Mouse (Mus musculus) kidney, embryonic 16.5 days (tissue): ENCODE results near the gene Gm17571. TPM values are rescaled to one million over a fixed set of nuclear protein-coding genes. Genes with fewer than 3 reads are reported as not detected.
A peak's percentile ranks its signal among the peaks of the same experiment; 100 is the strongest.

Experiments
- ATAC-seq: fragments of 200-750 bp; cut with Nextera tagmentation; 2 replicates; pipeline ENCODE4 v1.8.0; 2017; ENCODE audit warnings: moderate TSS enrichment; ENCODE audit not compliant: low FRiP score, low TSS enrichment
- H3K27ac ChIP-seq: fragments of 300-500 bp; sonication (generic); 2 replicates; pipeline ENCODE4 v1.5.1; 2014; ENCODE audit warnings: low read length
- H3K27me3 ChIP-seq: fragments of 300-500 bp; sonication (generic); 2 replicates; pipeline ENCODE4 v1.6.1; 2014; ENCODE audit warnings: low read length, control low read depth, mixed read lengths; ENCODE audit not compliant: insufficient read depth
- H3K36me3 ChIP-seq: fragments of 300-500 bp; sonication (generic); 2 replicates; pipeline ENCODE4 v1.6.1; 2014; ENCODE audit warnings: low read length, control low read depth, mixed read lengths; ENCODE audit not compliant: insufficient read depth
- H3K4me1 ChIP-seq: fragments of 300-500 bp; sonication (generic); 2 replicates; pipeline ENCODE4 v1.6.1; 2014; ENCODE audit warnings: low read length, control low read depth, mixed read lengths; ENCODE audit not compliant: insufficient read depth
- H3K4me2 ChIP-seq: fragments of 300-500 bp; sonication (generic); replicated peaks from 2 replicates; pipeline ENCODE4 v1.6.1; 2014; ENCODE audit warnings: low read depth, low read length
- H3K4me3 ChIP-seq: fragments of 300-500 bp; sonication (generic); 2 replicates; pipeline ENCODE4 v1.5.1; 2014; ENCODE audit warnings: mild to moderate bottlenecking, low read length
- H3K9ac ChIP-seq: fragments of 300-500 bp; sonication (generic); replicated peaks from 2 replicates; pipeline ENCODE4 v1.6.1; 2014; ENCODE audit warnings: low read length
- H3K9me3 ChIP-seq: fragments of 300-500 bp; sonication (generic); 2 replicates; pipeline ENCODE4 v1.6.1; 2016; ENCODE audit warnings: low read length, control low read depth
- WGBS: fragments of 180-500 bp; shearing (Covaris S2); extraction: QIAGEN DNeasy Blood & Tissue Kit; methylation state at CpG from one replicate; pipeline ENCODE4 v1.1.7; 2014; 5-methylcytosine and 5-hydroxymethylcytosine counted together
- polyA plus RNA-seq: library from polyadenylated mRNA; unstranded; fragments of >200 nt; fragmentation: Nextera tagmentation; extraction: Ambion mirVana; gene quantifications from 2 replicates; pipeline ENCODE4 v1.2.1, GENCODE M21; 2015

The Gm17571 gene
- polyA plus RNA-seq, 1 experiment from 2014 or later = not detected

DNA sequence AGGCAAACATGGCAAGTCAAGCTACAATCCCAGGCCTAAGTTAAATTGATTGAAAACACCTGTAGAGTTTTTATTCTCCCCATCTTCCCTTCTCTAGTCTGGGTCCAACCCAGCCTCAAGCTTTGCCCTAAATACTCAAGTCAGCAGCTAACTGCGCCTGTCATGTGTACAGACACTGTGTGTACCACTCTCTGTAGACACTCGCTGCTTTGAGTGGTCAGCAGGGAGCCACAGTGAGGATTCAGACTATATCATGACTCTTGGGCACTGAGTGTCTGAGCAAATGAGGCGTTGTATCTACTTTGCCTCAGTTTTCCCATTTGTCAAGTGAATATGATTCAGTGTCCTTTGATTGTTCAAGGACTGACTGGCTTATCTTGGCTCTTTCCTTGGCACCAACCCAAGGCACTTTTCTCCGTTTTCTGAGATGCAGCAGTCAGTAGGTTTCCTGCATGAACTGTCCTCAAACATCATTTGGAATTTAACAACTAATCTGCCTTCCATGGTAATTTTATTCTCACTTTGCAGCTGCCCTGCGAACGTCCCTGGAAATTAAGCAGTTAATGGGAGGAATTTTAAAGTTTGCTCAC, 13.0 kb downstream of the Gm17571 start:
- WGBS = 75% methylated on average over 6 of the region's 6 CpGs
- Histone ChIP-seq H3K9me3 (peaks cover 4% of the 10 kb centered on the region), H3K4me3 (no peak overlapping the region), H3K9ac (no peak overlapping the region), H3K27me3 (no peaks in the 10 kb centered on the region), H3K4me2 (no peak overlapping the region), H3K27ac (no peak overlapping the region), H3K4me1 (0 out of 2 replicates have a peak, but pooled peaks cover 5% of the 10 kb centered on the region), H3K36me3 (peaks cover 3% of the 10 kb centered on the region; the same call in 1 of the 2 replicates)
- ATAC-seq = no peak

DNA sequence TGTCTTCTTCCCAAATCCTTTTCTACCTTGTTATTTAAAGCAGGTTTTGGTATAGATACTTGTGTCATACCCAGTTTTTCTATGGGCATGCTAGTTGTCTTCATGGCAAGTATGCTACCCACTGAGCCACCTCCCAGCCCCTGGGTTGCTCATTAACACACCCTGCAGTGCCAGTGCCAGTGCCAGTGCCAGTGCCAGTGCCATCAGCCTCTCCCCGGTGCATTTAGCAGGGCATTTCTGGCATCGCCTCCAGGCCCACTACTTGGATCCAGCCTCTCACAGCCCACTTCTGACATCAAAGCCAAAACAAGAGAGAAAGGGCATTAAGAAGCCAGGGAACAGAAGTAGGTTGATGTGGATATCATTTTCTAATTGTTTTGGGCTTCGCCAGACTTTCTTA, 14.9 kb downstream of the Gm17571 start:
- no peak for ATAC-seq
- H3K9ac ChIP-seq = no peak overlapping the region
- no peak overlapping the region for H3K4me3 ChIP-seq
- WGBS = 95% methylated on average over 3 of the region's 3 CpGs
- no peaks in the 10 kb centered on the region for H3K36me3 ChIP-seq
- H3K9me3 ChIP-seq = no peaks in the 10 kb centered on the region
- H3K4me2 ChIP-seq = no peak overlapping the region
- peaks cover 9% of the 10 kb centered on the region for H3K4me1 ChIP-seq
- no peak overlapping the region for H3K27ac ChIP-seq
- no peaks in the 10 kb centered on the region for H3K27me3 ChIP-seq

DNA sequence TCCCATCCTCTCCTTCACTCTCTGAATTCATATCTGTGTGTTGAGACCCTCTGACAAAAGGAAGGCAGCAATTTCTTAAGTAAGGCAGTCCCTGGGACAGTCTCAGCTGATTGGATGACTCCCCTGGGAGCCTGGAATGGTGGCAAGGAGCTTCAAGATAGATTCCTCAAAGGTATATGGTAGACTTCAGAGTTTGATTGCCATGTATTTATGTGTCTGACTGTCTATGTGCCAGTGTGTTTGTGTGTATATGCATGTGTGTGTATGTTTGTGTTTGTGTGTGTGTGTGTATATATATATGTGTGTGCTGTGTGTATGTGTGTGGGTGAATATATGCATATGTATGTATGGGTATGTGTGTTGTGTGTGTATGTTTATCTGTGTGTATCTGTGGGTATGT, 15.8 kb downstream of the Gm17571 start:
- no peak for ATAC-seq

DNA sequence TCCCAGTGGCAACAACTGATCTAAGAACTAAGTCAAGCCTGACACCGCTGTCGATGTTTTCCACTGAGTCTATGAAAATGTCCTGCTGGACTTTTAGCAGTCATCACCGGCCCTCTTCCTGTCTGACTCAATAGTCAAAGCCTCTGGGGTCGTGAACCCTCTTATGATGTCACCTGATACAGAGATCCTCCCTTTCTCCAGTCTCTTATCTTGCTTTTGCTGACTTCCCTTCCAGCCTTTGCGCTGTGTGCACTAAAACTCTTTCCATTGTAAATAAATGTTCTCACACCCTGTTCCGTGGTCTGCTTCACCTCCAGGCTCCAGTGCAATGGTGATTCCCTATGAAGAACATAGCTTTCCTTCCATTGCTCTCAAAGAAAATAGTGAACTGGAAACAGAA, 16.3 kb downstream of the Gm17571 start:
- ATAC-seq = no peak; the same call in 1 of the 2 replicates
- peaks cover 16% of the 10 kb centered on the region for H3K4me1 ChIP-seq
- H3K36me3 ChIP-seq = no peaks in the 10 kb centered on the region
- H3K27ac ChIP-seq = no peak overlapping the region
- H3K4me3 ChIP-seq = no peak overlapping the region
- no peak overlapping the region for H3K4me2 ChIP-seq
- no peak overlapping the region for H3K9ac ChIP-seq
- WGBS = 46% methylated on average over 6 of the region's 6 CpGs
- H3K27me3 ChIP-seq = no peaks in the 10 kb centered on the region
- H3K9me3 ChIP-seq = no peaks in the 10 kb centered on the region

More for the DNA sequence above, 15.8 kb downstream of the Gm17571 start:
- Histone ChIP-seq H3K4me2 (no peak overlapping the region), H3K27me3 (no peaks in the 10 kb centered on the region), H3K27ac (no peak overlapping the region), H3K9me3 (no peaks in the 10 kb centered on the region), H3K36me3 (no peaks in the 10 kb centered on the region), H3K4me3 (no peak overlapping the region), H3K9ac (no peak overlapping the region), H3K4me1 (peaks cover 12% of the 10 kb centered on the region)

DNA sequence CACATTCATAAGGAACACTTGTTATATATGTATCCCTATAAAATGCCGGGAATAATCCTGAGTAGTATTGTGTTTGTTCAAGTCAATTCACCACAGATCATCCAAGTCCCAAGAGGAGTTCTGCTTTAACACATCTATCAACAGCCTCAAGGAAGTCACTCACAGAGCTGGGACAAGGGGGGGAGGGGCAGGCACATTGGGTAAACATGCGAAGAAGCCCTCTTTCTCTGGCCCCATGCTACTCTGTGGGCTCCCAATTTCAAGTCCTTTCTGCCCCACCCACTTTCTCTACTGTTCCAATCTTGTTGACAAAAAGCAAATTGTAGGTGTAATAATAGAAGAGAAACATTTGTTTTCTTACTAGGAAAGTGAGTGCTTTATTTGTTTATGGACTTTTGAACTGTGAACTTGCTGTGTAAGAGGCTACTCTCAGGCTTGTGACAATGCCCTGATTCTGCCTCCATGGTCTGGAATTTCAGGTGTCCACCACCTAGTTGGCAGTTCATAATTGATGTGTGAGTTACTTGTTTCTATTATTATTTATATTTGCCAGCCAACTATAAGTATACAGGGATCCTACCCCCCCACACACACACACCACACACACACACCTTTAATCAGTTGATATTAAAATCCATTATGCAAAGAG, 17.0 kb downstream of the Gm17571 start:
- H3K27me3 ChIP-seq = no peaks in the 10 kb centered on the region
- no peak overlapping the region for H3K4me3 ChIP-seq
- H3K4me2 ChIP-seq = no peak overlapping the region
- WGBS = 50% methylated on average over 2 of the region's 2 CpGs
- H3K36me3 ChIP-seq = no peaks in the 10 kb centered on the region
- no peak for ATAC-seq
- no peak overlapping the region for H3K9ac ChIP-seq
- H3K27ac ChIP-seq = no peak overlapping the region
- peaks cover 23% of the 10 kb centered on the region for H3K4me1 ChIP-seq
- H3K9me3 ChIP-seq = no peaks in the 10 kb centered on the region

DNA sequence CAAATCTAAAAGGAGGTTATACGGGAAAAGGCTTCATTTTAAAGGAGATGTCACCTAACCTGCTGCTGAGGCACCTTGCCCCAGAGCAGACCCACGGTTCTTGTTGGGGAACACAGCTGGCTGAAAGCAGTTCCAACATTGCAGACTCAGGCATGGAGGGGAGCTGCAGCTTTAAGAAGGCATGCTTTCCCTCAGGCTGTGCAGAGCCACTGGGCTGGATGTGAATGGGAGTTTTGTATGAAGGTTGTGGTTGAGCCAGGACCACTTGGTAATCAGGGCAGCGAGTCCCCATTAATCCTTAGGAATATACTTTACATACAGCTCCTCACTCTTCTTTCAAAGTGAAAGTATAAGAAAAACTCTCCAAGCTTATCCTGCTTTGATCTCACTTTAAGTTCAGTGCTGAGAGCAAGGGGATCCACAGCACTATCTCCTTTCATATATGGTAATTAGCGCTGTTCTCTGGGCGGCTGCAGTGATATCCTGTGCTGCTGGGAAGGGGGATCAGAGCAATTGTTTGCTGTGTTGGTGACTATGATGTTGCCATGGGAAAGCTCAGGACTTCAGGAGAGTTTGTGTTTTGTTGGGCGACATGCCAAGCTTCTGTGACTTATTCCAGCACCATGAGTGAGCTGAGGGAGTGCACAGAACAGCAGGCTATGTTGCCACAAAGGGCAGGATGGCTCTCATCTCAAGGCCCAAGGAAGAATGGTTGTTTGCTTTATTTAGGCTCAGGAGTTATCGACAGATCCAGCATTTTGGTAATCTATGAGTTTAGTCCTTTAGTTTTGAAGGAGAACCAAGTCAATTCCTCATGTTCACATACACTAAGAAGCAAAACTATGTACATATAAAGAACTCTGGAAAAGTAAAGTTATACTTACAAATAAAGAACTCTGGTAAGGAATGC, 21.3 kb downstream of the Gm17571 start:
- Histone ChIP-seq H3K27ac (peak overlapping the region; percentile 88), H3K9ac (peak overlapping the region; percentile 18; the same call in 1 of the 2 replicates), H3K4me1 (peaks cover 23% of the 10 kb centered on the region), H3K27me3 (no peaks in the 10 kb centered on the region), H3K36me3 (no peaks in the 10 kb centered on the region), H3K9me3 (no peaks in the 10 kb centered on the region), H3K4me3 (peak overlapping the region; percentile 3; the same call in 1 of the 2 replicates), H3K4me2 (peak overlapping the region; percentile 35)
- 25% methylated on average over 7 of the region's 7 CpGs for WGBS
- ATAC-seq = peak; percentile 92

DNA sequence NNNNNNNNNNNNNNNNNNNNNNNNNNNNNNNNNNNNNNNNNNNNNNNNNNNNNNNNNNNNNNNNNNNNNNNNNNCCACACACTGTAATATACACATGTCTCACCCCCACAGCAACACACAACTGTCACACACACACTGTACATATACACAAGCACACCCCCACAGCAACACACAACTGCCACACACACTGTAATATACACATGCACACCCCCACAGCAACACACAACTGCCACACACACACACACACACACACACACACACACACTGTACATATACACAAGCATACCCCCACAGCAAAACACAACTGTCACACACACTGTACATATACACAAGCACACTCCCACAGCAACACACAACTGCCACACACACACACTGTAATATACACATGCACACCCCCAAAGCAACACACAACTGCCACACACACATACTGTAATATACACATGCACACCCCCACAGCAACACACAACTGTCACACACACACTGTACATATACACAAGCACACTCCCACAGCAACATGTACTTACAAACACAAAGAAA, 32.3 kb downstream of the Gm17571 start:
- no peaks in the 10 kb centered on the region for H3K4me1 ChIP-seq

More for the DNA sequence above, 32.3 kb downstream of the Gm17571 start:
- Histone ChIP-seq H3K9ac (no peak overlapping the region), H3K27ac (no peak overlapping the region), H3K4me3 (no peak overlapping the region), H3K9me3 (no peaks in the 10 kb centered on the region), H3K4me2 (no peak overlapping the region), H3K36me3 (peaks cover 4% of the 10 kb centered on the region; the same call in 1 of the 2 replicates), H3K27me3 (no peaks in the 10 kb centered on the region)
- ATAC-seq = no peak

Other genes starting within 250 kb of the Gm17571 start
- 7.8 and 9.4 TPM in 2 replicates for gene Jrkl, start 200.9 kb downstream of the Gm17571 start, polyA plus RNA-seq
- gene Ccdc82, start 199.8 kb downstream of the Gm17571 start, polyA plus RNA-seq = 9.6 and 10.9 TPM in 2 replicates
- 10.0 and 12.0 TPM in 2 replicates for gene Maml2, start 148.8 kb downstream of the Gm17571 start, polyA plus RNA-seq